Mouse (Mus musculus): ENCODE measurements at regions not wholly inside any gene's neighbourhood (a gene's known extent, or its start where the extent isn't known, plus 50 kb on each side); places are given as distances from the start of the nearest gene placed in this dataset.
A peak's percentile ranks its signal among the peaks of the same experiment; 100 is the strongest.

DNA sequence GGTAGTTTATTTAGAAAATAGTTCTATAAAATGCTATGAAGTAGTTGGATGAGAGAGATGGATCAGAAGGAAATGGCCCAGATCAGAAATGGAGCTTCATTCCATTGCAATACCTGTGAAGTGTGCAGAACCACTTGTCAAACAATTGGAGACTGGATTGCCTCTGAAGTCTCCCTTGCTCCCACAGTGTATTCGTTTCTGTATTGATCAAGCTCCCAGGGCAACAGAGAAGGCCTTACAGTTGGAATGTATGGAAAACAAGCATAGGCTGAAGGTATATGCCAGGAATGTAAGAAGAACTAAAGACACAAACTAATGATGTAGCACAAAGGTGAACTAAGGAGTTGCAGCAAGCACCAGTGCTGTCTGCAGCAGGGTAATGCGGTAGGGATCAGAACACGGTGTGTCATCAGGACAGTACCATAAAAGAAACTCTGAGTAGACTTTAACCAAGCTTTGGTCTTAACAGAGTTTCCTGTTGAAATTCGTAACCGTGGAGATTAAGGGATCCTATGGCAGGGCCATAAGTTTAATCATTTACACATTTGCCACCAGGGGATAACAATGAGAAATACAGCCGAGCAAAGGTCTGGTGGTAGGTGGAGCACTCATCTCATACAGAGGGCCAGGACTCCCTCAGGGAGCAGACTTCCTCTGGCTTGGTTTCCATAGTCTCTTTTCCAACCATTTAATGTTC is 732.9 kb upstream of the 2610301B20Rik start:
- no peak for DNase-seq (ENCODE audit: low spot score in 2 of 2)

DNA sequence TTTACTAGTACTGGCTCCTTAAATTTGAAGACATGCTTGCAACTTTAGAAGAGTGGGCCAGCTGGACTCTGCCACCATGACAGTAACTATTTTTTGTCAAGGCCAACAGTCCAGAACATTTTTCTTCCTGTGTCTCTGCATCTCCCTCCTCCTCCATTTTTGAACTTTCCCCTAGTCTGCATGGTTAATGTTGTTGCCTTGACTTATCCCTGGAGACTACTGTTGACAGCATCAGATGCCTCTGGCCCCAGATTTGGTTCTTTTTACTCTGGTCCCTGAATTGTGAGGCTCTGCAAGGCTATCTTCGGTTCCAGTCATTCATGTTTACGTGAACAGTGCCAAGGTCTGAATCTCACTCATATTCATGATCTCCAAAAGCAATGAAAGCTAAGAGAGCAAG is 724.4 kb upstream of the 2610301B20Rik start:
- DNase-seq (ENCODE audit: low spot score in 2 of 2), result no peak

DNA sequence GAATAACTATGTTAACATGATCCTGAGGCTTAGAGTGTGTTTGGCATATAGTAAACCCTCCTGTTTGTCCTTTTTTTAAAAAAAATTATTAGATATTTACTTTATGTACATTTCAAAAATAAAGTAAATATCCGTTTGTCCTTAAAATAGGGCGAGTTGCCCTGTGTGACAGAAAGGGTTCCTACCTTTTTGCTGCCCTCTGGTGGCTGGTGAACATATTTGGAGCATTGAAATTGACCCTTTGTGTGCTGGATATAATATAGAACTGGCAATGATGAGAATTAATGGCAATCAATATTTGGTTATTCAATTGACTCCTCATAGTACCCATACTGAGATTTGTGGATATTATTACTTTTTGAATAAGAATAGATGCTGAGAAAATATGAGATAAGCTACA is 723.8 kb upstream of the 2610301B20Rik start:
- no peak for DNase-seq (ENCODE audit: low spot score in 2 of 2)

DNA sequence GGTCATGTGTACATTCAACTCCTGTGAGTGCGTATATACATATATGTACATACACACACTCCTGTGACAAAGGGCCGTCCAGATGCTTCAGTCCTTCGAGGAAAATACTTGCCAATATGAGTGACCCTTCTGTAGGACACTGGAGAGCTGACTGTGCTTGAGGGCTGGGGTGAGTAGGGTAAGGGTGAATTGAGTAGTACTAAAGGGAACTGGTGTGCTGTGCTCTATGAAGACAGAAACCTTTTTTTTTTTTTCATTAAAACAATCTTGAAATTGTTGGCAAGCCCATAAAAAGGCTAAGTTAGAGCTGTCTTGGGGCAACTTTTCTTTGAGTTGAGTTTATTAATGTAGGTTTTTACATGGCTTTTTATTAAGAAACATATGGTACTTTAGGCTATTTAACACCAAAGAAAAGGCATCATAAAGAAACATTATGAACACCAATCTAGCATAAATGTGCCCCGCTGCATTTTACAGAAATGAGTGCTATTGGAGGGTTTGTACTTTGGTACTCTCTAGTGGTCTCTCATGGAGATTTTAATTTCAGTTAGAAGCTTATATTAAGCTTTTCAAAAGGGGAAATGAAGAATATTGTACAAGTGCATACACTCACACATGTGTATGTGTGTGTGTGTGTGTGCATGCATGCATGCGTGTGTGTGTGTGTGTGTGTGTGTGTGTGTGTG is 718.5 kb upstream of the 2610301B20Rik start:
- no peak for DNase-seq (ENCODE audit: low spot score in 2 of 2)

DNA sequence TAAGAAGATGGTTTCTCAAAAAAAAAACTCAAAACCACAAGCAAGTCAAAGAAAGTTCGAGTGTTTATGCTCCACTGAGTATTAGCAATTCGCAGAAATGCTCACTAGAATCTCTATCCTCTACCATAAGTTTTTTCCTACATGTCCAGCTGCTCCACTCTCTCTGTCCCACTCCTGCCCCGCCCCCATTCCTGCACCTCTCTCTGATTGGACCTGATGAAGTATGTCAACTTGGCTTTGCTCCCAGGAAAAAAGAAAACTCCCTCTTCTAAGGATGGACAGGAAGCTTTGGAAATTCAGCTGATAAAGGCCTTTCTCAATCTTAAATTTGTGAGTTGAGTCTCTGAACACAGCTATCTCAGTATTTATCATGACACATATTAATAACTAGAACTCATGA is 684.4 kb upstream of the 2610301B20Rik start:
- DNase-seq (ENCODE audit: low spot score in 2 of 2), result no peak

DNA sequence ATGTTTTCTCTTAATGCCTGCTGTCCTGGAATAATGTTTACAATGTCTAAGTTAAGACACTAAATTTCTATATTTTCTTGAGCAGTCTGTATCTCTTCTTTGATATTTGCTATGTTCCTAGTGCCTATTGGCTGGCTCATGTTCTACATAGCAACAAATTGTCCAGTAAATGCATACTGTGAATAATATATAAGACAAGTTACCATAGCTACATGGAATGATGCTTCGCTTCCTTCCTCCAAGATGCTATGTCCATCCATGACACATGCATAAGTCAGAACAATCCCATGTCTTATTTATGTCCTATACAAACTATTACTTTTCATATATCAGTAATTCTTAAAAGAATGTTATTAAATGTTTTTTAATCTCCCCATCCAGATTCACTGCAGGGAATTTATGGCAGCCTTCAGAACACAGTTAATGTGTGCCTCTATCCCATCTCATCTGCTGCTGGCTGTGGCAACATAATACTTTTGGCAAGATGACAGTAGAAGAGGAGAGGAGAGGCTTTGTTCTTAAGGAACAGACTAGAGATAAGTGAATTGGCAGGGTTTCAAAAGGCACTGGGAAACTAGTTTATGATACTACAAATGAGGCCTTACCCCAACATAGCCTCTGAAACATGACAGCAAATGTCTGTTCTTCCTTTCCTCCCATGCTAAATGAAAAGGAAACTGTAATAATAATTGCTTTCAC is 676.9 kb upstream of the 2610301B20Rik start:
- DNase-seq (ENCODE audit: low spot score in 2 of 2), result no peak

DNA sequence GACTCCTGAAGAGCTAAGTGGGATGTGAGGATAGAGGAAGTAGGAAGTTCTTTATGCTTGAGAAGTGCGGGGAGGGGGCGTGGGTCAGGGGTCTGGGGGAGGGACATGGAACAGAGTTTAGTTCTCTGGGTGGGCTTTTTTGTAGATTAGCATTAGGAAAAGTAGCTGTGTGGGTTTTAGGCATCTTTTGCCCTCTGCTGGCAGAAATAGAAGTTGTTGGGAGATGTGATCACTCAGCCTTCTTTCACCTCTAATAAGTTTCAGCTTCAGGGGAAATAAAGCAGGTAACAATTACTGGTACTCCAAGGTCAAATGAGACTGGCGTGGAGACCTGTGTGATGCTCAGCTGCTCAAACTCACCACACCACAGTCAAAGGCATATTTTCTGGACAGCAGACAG is 672.5 kb upstream of the 2610301B20Rik start:
- no peak for DNase-seq (ENCODE audit: low spot score in 2 of 2)

DNA sequence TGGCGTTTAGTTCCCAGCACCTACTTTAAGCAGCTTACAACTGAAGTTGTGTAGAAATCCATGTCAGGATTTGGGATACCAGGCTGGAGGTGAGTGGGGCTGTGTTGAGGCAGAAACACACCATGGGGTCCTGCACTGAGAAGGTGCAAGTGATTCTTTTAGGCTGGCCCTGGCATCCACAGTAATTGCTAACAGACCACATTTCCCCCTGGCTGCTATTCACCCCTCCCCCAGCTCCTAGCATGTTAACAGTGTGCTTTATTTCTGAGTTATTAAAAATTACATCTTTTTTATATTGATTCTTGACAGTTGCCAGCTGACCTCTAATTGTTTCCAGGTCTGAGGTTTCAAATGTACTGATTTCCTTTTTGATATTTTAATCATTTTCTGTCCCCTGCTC is 670.1 kb upstream of the 2610301B20Rik start:
- no peak for DNase-seq (ENCODE audit: low spot score in 2 of 2)

DNA sequence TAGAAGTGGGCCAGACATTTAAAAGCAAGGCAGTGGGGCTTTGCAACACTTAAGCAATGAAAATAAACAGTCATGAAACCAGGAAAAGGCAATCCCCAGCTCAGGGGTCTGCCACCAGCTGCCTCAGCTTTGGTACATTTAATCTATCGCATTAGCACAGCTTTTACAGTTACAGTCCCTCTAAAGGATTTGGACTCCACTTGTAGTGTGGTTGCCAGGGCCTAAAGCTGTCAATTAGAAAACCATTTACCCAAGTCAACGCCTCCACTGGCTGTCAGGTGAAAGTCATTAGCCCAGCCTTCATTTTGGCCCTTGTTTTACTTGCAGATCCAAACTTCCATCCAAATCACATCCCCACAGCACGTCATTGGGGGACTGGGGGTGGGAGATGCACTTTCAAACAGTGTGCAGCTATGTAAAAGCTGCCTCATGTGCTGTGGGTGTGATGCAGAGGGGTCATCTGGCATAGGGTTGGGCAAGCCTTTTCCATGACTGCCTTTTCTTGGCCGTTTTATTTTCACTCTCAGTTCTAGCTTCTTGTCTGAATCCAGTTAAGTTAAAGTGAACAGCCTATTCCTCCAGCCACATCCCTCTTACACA is 664.9 kb upstream of the 2610301B20Rik start:
- no peak for DNase-seq (ENCODE audit: low spot score in 2 of 2)

DNA sequence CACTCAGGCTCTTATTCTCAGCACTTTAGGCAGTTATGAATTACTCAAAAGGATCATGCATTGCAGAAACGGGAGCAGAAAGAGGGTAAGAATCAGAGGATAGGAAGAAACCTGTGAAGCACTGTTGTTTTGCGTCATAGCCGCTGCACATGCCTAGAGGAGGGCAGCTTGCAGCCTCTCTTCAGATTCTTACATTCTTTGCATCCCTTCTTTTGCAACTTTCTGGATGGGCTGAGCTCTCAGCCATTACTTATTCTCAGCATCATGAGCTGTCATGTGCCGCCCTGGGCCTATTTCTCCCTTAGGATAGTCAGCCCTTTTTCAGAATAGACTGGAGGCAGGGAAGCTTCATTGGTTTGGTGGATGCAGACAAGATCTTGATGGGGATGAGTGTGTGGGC is 663.0 kb upstream of the 2610301B20Rik start:
- no peak for DNase-seq (ENCODE audit: low spot score in 2 of 2)

DNA sequence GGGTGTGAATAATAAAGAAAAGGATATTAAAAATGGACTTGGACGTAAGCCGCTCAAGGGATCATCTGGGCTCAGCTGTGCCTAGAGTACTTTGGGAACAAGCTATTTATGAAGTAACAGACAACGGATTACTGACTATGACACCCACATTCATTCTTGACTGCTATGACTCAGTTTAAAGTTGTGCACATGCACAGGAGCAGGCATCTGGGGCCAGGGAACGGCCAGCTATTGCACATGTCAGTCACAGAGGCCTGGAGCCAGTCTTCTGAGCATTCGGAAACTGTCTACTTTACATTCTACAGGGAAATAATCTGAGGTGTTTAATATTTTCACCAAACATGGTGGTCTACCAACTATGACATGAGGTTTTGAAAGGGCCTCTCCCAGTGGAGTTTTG is 639.0 kb upstream of the 2610301B20Rik start:
- DNase-seq (ENCODE audit: low spot score in 2 of 2), result no peak

DNA sequence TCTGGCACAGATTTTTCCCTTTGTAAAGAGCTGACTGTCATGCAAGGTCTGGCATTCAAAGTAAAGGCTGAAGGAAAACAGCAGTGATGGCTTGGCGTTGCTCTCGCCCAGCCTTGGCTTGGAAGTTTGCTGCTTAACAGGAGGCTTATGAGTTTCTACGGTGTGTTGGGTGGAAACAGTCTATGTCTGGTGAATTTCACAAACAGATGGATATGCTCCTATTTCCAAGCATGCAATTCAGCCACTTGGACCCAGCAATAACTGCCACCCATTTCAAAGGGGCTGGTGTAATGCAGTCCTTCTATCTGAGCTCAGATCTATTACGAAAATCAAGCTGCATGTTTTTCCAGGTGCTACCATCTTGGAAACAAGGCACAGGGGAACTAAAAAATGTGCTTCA is 632.2 kb upstream of the 2610301B20Rik start:
- no peak for DNase-seq (ENCODE audit: low spot score in 2 of 2)

DNA sequence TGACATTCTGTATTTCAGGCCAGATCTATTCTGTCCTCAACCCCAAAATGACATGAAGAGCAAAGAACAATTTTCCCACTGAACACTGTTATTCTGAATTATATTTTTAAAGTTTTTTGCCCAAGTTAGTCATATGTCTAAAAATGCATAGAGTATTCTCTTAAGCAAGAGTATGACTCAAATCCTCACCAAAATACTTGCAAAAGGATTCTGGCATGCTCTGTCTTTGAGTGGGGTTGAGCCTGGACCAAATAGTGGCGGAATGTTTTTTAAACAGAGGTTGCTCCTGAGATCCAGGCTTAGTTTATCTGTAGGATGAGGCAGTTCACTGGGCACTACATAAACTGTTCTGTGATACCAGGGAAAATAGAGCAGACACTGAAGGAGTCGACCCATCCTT is 631.4 kb upstream of the 2610301B20Rik start:
- no peak for DNase-seq (ENCODE audit: low spot score in 2 of 2)

DNA sequence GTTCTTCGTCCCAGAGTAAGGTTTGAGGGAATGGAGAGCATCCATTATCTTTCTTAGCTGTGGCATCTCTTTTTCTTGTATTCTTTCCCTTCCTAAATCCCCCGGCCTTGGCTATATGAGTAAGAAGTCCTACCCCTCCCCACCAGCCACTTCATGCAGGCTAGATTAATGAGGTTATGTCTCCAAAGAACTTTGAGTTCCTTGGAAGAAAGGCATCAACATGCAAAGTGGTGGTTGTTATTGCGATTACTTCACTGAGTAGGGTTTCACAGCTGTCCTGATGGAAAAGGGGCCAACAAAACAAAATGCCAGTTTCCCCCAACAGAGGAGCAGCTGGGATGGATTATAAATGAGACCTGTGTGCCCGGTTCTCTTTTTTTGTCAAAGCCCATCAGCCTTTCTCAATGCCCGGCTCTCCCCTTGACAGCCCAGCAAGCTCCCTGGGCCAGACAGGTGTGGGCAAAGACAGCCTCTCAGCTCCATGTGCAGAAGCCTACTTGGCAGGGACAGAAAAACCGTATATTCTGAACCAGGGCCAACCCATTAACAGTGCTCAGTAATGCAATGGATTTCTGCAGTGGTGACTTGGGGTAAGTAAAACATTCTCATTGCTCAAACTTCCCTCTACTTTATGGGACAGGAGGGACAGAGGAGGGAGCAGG is 620.1 kb upstream of the 2610301B20Rik start:
- DNase-seq (ENCODE audit: low spot score in 2 of 2), result no peak

DNA sequence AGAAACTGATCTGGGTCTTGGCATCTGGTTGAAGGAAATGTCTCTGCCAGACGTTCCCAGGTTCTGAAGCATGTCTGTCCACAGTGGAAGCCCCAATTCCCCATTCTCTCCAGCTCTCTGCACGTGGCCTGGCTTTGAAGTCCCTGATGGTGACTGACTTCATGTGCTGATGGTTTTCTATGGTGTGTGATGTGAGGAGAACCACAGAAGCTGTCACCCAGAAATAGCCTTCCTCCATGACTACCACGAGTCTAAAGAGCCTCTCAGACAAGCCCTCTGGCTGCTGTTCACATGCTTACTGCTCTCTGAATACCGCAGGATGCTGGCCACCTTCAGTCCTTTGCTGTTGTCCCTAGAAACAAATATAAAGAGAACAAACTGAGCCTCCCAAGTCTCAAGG is 616.8 kb upstream of the 2610301B20Rik start:
- DNase-seq (ENCODE audit: low spot score in 2 of 2), result no peak

DNA sequence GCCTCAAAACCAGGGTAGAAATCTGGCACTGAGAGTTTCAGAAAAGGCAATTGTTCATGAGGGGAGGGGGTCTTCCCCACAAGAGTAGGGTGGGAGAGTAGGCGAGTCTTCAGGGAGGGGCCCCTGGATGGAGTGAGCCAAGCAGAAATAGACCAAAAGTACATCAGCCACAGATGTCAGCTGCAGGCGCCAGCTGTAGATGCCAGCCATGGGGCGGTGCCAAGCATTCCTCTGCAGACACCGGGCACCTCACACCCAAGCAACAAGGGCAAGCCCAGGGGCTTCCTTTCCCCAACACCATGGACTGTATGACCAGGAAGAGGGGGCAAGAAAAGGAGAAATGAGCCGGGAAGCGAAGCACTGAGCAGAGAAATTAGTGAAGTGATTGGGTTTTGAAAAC is 613.9 kb upstream of the 2610301B20Rik start:
- DNase-seq (ENCODE audit: low spot score in 2 of 2), result peak in 1 of 2 experiments; percentile 27

DNA sequence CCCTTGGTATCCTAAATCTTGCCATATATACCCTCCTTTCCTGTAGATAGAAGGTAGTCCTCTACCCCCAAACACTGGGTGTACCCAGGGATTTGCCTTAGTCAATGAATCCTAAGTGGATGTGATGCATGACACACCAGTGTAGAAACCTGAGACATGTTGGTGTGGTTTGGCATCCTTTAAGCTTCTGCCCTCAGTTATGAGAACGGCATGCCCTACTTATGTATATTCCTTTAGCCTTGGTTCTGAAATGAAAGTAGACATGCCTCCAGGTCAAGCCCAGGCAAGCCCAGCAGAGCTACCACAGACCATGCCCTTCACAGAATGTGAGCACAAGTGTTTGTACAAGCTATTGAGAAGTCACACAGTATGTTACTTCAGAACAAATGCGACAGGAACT is 608.4 kb upstream of the 2610301B20Rik start:
- no peak for DNase-seq (ENCODE audit: low spot score in 2 of 2)

DNA sequence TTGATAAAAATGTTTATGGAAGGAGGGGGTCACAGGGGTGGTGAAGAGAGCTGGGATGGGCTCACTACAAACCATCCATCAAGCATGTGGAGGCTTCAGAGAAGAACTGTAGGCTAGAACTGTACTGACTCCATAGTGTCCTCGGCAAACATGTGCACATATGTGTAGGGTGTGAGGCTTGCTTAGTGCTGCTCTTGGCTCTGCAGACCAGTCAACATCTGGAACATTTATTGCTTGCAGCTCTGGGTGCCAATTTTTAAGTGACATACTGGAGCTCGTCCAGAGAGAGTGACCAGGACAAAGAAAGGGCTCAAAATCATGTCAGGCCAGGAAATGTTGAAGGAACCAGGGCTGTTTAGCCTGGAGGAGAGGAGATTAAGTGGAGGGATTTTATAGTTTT is 588.7 kb upstream of the 2610301B20Rik start:
- no peak for DNase-seq (ENCODE audit: low spot score in 2 of 2)

DNA sequence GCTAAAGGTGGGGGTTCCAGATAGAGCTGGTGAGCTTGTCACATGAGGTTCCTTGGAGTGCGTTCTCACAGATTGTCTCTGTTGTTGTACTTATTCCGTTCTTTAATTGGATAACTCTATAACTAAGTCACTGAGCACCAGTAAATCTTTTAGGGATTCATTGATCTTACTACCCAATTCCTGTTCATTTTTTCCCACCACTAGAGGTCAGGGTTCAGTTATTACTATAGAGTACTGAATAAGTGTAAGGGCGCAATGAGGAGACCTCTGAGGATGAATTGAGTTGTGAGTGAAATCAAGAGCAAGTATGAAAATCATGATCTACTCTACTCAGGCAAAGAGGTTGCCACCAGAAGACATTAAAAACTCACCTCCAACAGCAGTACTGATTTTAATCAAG is 584.0 kb upstream of the 2610301B20Rik start:
- DNase-seq (ENCODE audit: low spot score in 2 of 2), result no peak

DNA sequence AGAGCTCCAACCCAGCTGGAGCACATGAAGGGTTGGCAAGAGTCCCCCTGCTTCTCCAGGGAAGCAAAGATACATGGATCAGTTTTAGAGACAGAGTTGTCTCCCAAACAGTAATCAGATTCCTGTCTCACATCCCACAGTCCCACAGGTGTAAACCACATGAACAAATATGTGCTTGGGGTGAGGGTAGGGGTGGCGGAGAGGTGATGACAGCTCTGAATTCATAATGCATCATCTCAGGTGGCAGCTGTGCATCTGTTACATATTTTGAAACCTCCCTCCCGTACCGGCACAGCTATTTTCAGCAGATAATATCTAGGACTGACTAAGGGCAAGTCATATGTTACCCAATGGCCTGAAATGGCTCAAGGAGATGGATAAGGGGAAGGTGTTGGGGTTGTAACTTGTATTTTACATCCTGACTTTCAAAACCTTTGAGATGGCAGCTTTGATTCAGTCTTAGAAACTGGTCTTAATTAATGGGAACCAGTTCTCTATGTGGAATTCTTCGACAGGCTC is 579.2 kb upstream of the 2610301B20Rik start:
- no peak for DNase-seq (ENCODE audit: low spot score in 2 of 2)

DNA sequence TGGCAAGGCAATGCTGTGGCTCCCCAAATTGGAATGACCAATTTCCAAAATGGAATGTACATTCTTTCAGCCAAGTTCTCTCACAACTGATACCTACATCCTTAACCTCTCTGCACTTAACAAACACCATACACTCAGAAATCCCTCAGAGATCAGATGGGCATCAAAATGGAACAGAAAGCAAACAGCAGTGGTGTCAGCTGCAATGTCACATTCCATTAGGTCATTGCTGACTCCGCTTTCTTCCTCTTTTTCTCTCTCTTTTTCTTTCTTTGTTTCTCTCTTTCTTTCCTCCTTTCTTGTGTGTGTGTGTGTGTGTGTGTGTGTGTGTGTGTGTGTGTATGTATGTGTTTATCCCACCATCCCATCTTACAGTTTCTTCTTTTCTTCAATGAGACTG is 578.1 kb upstream of the 2610301B20Rik start:
- no peak for DNase-seq (ENCODE audit: low spot score in 2 of 2)

DNA sequence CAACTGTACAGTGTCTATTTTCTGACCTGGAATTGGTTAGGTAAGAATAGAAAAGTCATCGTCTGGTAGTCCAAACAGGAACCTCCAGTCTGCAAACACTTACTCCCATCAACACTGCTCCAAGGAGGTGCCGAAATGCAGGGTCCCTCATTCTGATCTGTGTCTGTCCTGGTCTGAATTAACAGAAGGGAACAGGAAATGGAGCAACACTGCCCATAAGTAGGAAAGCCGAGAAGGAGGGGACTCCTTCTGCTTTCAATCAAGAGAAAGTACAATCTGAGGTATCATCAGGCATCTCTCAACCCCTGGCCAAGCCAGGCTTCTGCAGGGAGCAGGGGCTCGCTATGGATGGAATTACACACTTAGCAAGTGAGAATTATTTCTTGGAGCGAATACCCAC is 562.4 kb upstream of the 2610301B20Rik start:
- no peak for DNase-seq (ENCODE audit: low spot score in 2 of 2)

All from gastrocnemius, adult 8-10 months (tissue).